Mouse (Mus musculus): Measurements from ENCODE around the gene P2ry13.

P2ry13 gene

DNA sequence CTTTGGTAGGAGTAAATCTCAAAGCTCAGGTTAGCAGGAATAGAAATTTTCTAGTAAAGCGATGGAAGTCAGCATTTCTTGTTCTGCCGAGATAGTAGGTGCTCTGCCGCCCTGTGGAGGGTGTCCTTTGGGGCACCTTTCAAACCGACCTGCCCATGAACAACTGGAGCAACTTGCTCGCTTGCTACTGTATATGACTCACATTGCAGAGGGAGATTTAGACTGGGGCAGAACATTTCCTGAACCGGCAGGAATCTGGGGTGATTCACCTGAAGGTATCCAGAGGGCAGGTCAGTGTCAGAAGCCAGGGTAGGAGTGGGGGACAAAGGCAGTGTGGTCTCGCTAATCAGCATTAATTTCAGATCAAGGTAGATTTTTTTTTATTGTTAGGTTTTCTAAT is 15.7 kb downstream of the P2ry13 start, which contains the start of gene Gpr87:
Gene Gpr87 (minus strand): TSS at position 167 of the 400 bp plus-strand sequence.
- DNase-seq: no peak

- DNase-seq: no peak
Observed at GRCm38 (mm10) chr3:59194099-59194498, 16.6 kb downstream of the P2ry13 start.

DNA sequence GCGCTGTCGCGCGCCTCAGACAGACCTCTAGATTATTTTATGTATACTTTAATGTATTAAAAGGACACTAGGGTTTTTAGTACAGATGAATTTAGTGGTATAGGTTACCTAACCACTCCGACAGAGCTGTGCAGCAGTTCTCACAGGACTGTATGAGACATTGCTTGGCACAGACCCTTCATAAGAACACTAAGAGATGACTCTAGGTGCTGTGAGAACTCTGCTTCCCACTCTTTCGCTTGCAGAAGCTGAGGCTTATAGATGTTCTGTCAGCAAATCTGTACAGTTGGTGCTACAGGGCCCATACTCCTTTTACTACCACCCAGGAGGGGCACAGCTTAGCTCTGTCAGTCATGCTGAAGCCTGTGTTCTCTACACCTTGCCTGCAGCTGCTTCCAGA is 19.0 kb downstream of the P2ry13 start:
- DNase-seq: no peak

DNA sequence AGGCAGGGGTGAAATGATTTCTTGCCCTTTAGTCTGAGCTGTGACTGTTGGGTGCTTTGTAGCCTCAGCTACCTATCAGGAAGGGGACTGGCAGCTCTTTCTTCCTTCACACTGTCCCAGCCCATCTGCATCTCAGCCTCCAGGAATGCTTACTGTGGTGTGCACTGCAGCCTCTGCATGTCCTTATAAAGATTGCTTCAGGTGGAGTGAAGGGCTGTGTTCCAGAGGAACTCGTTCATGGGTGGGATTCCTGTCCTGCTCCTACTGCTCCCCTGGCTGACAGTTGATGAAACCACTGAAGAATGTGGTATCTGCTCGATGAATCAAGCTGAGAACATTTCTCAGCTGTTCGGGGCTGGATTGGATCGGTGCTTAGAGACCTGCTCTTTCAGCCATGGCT is 23.3 kb downstream of the P2ry13 start:
- DNase-seq: no peak

DNA sequence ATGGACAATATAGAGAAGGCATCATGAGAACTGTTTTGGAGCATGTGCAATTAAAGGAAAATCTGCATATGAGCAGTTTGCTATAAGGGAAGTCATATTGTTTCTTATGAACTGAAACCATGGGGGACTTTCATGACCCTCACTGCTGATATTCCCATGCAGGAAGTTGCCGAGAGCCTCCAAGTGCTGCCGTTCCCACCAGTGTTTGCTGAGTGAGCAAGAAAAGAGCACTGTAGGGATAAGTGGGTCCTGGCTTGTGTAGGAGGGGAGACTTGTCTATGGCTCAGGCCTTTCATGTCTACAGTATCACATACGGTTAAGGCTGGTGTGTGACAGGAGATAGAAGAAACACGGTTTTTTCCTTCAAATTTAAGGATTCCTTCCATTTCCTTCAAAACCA is 25.0 kb downstream of the P2ry13 start:
- no peak for DNase-seq

DNA sequence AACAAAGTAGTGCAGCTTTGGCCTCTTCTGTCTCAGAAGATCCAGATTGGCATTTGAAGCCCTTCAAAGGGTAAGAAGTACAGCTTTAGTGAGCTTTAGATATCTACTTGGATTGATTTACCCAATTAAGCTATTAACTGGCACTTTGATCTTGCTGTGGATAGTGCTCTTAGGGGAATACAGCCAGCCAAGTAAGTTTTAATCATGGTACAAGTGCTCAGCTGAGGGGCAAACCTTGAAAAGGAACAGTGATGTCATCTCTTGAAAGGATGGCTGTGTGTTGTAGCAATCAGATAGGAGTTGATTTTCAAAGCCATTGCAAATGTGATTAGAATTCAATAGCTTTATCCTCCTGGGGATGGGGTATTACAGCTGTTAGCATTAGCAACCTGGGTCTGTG is 28.6 kb downstream of the P2ry13 start:
- DNase-seq: no peak

DNA sequence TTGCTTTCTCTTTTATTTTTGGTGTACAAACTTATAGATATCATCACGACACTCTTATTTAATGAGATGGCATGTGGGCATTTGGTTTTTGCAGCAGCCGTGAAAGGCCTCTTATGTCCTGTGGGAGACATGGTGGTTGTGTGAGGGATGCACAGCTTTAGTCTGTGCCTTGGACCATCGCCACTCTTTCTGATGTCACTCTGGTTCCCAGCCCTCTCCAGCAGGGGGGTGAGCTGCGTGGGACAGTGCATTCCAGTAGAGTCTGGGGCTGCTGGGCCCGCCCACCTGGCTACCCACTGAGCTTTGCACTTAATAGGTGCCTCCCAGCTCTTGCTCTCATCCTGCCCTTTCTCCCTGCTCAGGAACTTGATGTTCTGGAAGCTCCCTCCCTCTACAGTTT is 29.5 kb downstream of the P2ry13 start:
- DNase-seq: no peak

GRCm38 (mm10) chr3:59176871-59177270 is 33.8 kb downstream of the P2ry13 start:
- DNase-seq: no peak

- peak in 1 of 2 experiments; percentile 47 for DNase-seq
Observed at GRCm38 (mm10) chr3:59175234-59175633, 35.4 kb downstream of the P2ry13 start.

DNA sequence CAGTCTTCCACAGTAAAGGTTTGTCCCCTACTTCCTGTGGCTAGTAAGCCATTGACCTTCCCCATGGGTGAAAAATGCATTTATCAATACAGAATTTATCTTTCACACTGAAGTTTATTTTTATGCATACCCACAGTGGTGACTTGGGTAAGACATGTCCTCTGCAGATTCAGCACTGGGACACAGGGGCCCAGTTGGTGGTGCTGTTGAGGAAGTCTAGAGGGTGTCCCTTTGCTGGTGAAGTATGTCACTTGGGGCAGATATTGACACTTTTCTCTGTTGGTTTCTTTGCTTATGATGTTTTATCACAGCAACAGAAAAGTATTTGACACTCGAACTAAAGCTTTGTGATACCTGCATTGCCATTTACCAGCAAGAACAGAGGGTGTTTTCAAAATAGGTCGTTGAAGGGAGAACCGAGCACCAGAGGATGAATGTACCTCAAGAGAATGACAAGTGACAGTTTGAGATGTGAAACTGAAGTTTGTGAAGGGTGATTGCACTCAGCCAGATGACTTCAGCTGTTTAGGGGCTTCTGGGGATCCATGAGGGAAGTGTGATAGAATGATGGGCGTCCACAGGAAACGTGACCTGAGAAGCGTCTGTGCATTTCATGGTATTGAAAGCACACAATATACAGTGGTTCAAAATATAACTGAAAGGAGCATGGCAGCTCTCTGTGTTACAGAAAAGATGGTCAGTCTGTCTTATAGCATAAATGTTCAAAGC is 36.1 kb downstream of the P2ry13 start:
- DNase-seq: no peak

- DNase-seq: no peak
Observed at GRCm38 (mm10) chr3:59169921-59170627, 40.6 kb downstream of the P2ry13 start.

DNA sequence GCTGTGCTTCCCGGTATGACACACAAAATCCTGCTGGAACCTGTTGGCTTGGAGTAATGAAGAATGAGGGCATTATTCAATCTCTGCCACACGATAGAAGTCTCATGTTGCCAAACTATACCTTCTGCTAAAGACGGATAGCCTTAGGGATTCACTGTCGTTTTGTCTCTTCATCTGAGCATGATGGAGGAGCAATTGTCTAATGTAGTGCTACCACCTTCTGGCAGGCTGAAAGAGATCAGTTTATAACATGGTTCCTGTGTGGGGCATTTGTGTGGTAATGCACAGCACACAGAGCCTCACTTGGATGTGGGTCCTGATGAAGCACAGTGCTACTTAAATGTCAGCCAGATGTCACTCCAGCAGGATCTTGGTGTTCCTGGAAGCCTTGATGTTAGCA is 41.5 kb downstream of the P2ry13 start:
- DNase-seq: no peak

- no peak for DNase-seq
Observed at GRCm38 (mm10) chr3:59168476-59168875, 42.2 kb downstream of the P2ry13 start.

DNA sequence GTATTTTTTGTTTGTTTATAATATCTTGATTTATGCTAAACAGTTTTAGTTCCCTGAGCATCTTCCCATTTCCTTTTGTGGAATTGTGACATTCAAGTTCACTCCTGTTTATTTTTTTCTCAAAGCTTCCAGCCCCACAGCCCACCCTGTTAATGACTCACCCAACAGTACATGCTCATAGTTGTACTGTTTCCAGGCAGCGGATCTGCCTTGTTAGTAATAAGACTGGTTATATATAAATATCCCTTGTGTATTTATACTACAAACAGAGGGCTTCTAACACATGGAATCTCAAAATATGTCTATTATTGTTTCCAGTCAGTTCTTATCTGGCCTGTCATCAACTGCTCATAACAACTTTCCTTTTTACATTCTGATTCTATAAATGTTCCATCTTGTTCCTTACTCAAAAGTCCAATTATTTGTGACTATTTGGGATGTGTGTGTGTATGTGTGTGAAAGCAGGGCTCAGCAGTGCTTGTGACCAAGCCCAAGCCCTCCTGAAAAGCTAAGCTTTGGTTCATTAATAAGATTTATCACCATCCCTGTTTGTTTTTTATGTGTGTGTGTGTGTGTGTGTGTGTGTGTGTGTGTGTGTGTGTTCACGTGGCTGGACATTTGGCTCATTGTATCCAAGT is 43.1 kb downstream of the P2ry13 start:
- DNase-seq: no peak

- no peak for DNase-seq
Observed at GRCm38 (mm10) chr3:59160465-59160864, 50.2 kb downstream of the P2ry13 start.

All from thymus, adult 18-20 months (tissue).